Mouse (Mus musculus) layer of hippocampus, adult 9-10 months (tissue): ENCODE results near the gene Abcb8.

Source experiments
- DNase-seq: peaks from one replicate; pipeline ENCODE4 v3.0.0; 2022; ENCODE audit warnings: low spot score

The Abcb8 gene

GRCm38 (mm10) chr5:24369767-24370166 lies 23.7 kb upstream of the Abcb8 start:
- no peak for DNase-seq

GRCm38 (mm10) chr5:24373807-24374206 lies 19.7 kb upstream of the Abcb8 start:
- DNase-seq, result no peak

- DNase-seq, result no peak
These were observed 19.2 kb upstream of the Abcb8 start for GRCm38 (mm10) chr5:24374216-24374615.

- no peak for DNase-seq
These were observed 18.7 kb upstream of the Abcb8 start for GRCm38 (mm10) chr5:24374666-24375328.

- DNase-seq, result no peak
These were observed 14.8 kb upstream of the Abcb8 start for GRCm38 (mm10) chr5:24378700-24379099.

- DNase-seq, result no peak
These were observed 14.0 kb upstream of the Abcb8 start for GRCm38 (mm10) chr5:24379501-24379900.

GRCm38 (mm10) chr5:24380499-24380898 lies 13.0 kb upstream of the Abcb8 start:
- DNase-seq, result no peak

GRCm38 (mm10) chr5:24381486-24381885 lies 12.0 kb upstream of the Abcb8 start:
- DNase-seq, result no peak

GRCm38 (mm10) chr5:24381988-24382387 lies 11.5 kb upstream of the Abcb8 start:
- no peak for DNase-seq

- peak; percentile 89 for DNase-seq
These were observed 10.2 kb upstream of the Abcb8 start for GRCm38 (mm10) chr5:24383026-24383859.

GRCm38 (mm10) chr5:24384407-24384806 lies 9.1 kb upstream of the Abcb8 start:
- DNase-seq, result no peak

GRCm38 (mm10) chr5:24385374-24385773 lies 8.1 kb upstream of the Abcb8 start:
- DNase-seq, result no peak

GRCm38 (mm10) chr5:24385887-24386550 lies 7.4 kb upstream of the Abcb8 start:
- DNase-seq, result no peak

- DNase-seq, result no peak
These were observed 5.9 kb upstream of the Abcb8 start for GRCm38 (mm10) chr5:24387264-24388241.

- no peak for DNase-seq
These were observed 5.1 kb upstream of the Abcb8 start for GRCm38 (mm10) chr5:24388246-24388915.

GRCm38 (mm10) chr5:24389011-24389657 lies 4.3 kb upstream of the Abcb8 start:
- no peak for DNase-seq

GRCm38 (mm10) chr5:24389658-24390020 lies 3.8 kb upstream of the Abcb8 start:
- DNase-seq, result no peak

- no peak for DNase-seq
These were observed 1.6 kb upstream of the Abcb8 start, which contains the start of gene Atg9b for GRCm38 (mm10) chr5:24391864-24392263. Gene Atg9b (minus strand): TSS chr5:24392143.

- DNase-seq, result no peak
These were observed 739 bp upstream of the Abcb8 start for GRCm38 (mm10) chr5:24392724-24393123.

GRCm38 (mm10) chr5:24394165-24394894 lies 867 bp downstream of the Abcb8 start:
- DNase-seq, result peak; percentile 98
